Mouse (Mus musculus) forebrain, embryonic 15.5 days (tissue): Measurements from ENCODE around the gene Ahctf1. TPM values are rescaled to one million over a fixed set of nuclear protein-coding genes. Genes with fewer than 3 reads are reported as not detected.

Experiments
- ATAC-seq: fragments of 200-750 bp; cut with Nextera tagmentation; replicated peaks from 2 replicates; pipeline ENCODE4 v1.8.0; 2017; ENCODE audit warnings: mild to moderate bottlenecking, moderate TSS enrichment, moderate library complexity
- H3K27ac ChIP-seq: fragments of 300-500 bp; sonication (generic); replicated peaks from 2 replicates; pipeline ENCODE4 v1.5.1; 2015; ENCODE audit warnings: mild to moderate bottlenecking, inconsistent platforms
- H3K27me3 ChIP-seq: fragments of 300-500 bp; sonication (generic); 2 replicates; pipeline ENCODE4 v1.6.1; 2015; ENCODE audit warnings: inconsistent platforms
- H3K36me3 ChIP-seq: fragments of 300-500 bp; sonication (generic); 2 replicates; pipeline ENCODE4 v1.6.1; 2015; ENCODE audit warnings: mild to moderate bottlenecking, inconsistent platforms
- H3K4me1 ChIP-seq: fragments of 300-500 bp; sonication (generic); 2 replicates; pipeline ENCODE4 v1.6.1; 2015; ENCODE audit warnings: inconsistent platforms
- H3K4me2 ChIP-seq: fragments of 300-500 bp; sonication (generic); replicated peaks from 2 replicates; pipeline ENCODE4 v1.6.1; 2015; ENCODE audit warnings: mild to moderate bottlenecking, inconsistent platforms
- H3K4me3 ChIP-seq: fragments of 300-500 bp; sonication (generic); 2 replicates; pipeline ENCODE4 v1.5.1; 2015; ENCODE audit warnings: mild to moderate bottlenecking, inconsistent platforms
- H3K9ac ChIP-seq: fragments of 300-500 bp; sonication (generic); replicated peaks from 2 replicates; pipeline ENCODE4 v1.6.1; 2015; ENCODE audit warnings: mild to moderate bottlenecking, inconsistent platforms
- H3K9me3 ChIP-seq: fragments of 300-500 bp; sonication (generic); 2 replicates; pipeline ENCODE4 v1.6.1; 2016; ENCODE audit warnings: inconsistent platforms
- WGBS: fragments of 180-500 bp; shearing (Covaris S2); methylation state at CpG from one replicate; pipeline ENCODE4 v1.1.7; 2015; ENCODE audit warnings: mixed read lengths; 5-methylcytosine and 5-hydroxymethylcytosine counted together
- polyA plus RNA-seq: library from polyadenylated mRNA; unstranded; fragments of >200 nt; fragmentation: Nextera tagmentation; extraction: Ambion mirVana; gene quantifications from 2 replicates; pipeline ENCODE4 v1.2.1, GENCODE M21; 2015

The Ahctf1 gene
- 19.8 and 22.2 TPM in 2 replicates for polyA plus RNA-seq

- Histone ChIP-seq H3K36me3 (no peaks in the 10 kb centered on the region), H3K4me3 (peak within 1 kb of the TSS; percentile 64), H3K27me3 (no peaks in the 10 kb centered on the region), H3K9me3 (no peaks in the 10 kb centered on the region), H3K27ac (peak within 1 kb of the TSS; percentile 98), H3K4me2 (peak within 1 kb of the TSS; percentile 71), H3K9ac (peak within 1 kb of the TSS; percentile 90), H3K4me1 (peaks cover 24% of the 10 kb centered on the region)
- WGBS: under 1% methylated on average over 56 of the region's 56 CpGs
- peak; percentile 99 for ATAC-seq
These were observed at the start of gene Ahctf1 for GRCm38 (mm10) chr1:179803513-179804139. TSS of gene Ahctf1 (minus strand) at chr1:179803680.

GRCm38 (mm10) chr1:179847759-179848389 lies 44.4 kb upstream of the Ahctf1 start:
- no peak overlapping the region for H3K27ac ChIP-seq
- ATAC-seq: peak; percentile 79
- H3K36me3 ChIP-seq: no peaks in the 10 kb centered on the region
- 3% methylated on average over 20 of the region's 20 CpGs for WGBS
- H3K4me1 ChIP-seq: peaks cover 4% of the 10 kb centered on the region; the same call in 1 of the 2 replicates
- peak overlapping the region; percentile 68 for H3K4me2 ChIP-seq
- H3K9me3 ChIP-seq: no peaks in the 10 kb centered on the region
- no peaks in the 10 kb centered on the region for H3K27me3 ChIP-seq
- peak overlapping the region; percentile 56 for H3K9ac ChIP-seq
- peak overlapping the region; percentile 46 for H3K4me3 ChIP-seq

- Histone ChIP-seq H3K27ac (no peak overlapping the region), H3K36me3 (no peaks in the 10 kb centered on the region), H3K4me2 (no peak overlapping the region), H3K9me3 (no peaks in the 10 kb centered on the region), H3K4me3 (no peak overlapping the region), H3K4me1 (peaks cover 4% of the 10 kb centered on the region; the same call in 1 of the 2 replicates), H3K27me3 (no peaks in the 10 kb centered on the region), H3K9ac (no peak overlapping the region)
- no peak for ATAC-seq
- WGBS: 54% methylated on average over 7 of the region's 7 CpGs
These were observed 43.7 kb upstream of the Ahctf1 start for GRCm38 (mm10) chr1:179847173-179847572.

GRCm38 (mm10) chr1:179845832-179846499 lies 42.5 kb upstream of the Ahctf1 start:
- ATAC-seq: no peak
- Histone ChIP-seq H3K9me3 (no peaks in the 10 kb centered on the region), H3K36me3 (no peaks in the 10 kb centered on the region), H3K9ac (no peak overlapping the region), H3K4me1 (peaks cover 4% of the 10 kb centered on the region; the same call in 1 of the 2 replicates), H3K4me2 (no peak overlapping the region), H3K4me3 (no peak overlapping the region), H3K27ac (no peak overlapping the region), H3K27me3 (no peaks in the 10 kb centered on the region)
- WGBS: 83% methylated on average over 16 of the region's 16 CpGs

DNA sequence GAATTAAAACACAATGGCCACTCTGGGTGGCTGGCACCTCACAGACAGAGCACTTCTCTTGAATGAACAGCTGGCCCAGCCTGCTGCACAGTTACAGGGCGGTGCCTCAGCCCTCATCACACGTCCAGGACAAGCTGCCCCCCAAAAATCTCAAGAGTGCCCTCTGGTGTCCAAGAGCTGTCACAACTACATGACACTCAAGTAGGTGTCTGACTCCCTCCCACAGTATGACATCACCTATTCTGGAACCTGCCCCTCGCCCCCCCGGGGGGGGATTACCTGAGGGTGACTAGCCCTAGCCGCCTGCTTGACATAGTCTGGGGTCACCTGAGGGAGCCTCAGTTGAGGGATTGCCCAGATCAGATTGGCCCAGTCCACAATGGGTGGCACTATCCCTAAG lies 41.4 kb upstream of the Ahctf1 start:
- H3K9ac ChIP-seq: no peak overlapping the region
- H3K36me3 ChIP-seq: no peaks in the 10 kb centered on the region
- no peaks in the 10 kb centered on the region for H3K9me3 ChIP-seq
- H3K4me1 ChIP-seq: peaks cover 4% of the 10 kb centered on the region; the same call in 1 of the 2 replicates
- WGBS: 17% methylated on average over 5 of the region's 5 CpGs
- no peak overlapping the region for H3K27ac ChIP-seq
- H3K27me3 ChIP-seq: no peaks in the 10 kb centered on the region
- no peak overlapping the region for H3K4me3 ChIP-seq
- H3K4me2 ChIP-seq: no peak overlapping the region
- ATAC-seq: peak; percentile 61

DNA sequence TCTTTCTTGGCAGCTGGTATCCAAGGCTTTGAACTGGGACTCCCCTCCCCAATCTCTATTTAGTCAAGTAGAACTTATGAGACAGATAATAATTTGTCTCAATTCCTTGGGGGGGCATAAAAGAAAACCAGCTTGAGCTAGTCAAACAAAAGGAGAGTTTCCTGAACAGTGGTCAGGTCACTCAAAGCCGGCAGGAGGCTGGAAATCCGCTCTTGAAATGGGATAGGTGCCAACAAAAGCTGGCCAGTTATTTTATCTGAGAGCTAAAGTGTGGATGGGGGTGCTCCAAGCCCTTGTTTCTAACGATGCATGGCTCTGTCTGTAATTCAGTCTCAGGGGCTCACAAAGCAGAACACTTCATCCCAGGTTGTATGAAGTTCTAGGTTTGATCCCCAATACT lies 40.5 kb upstream of the Ahctf1 start:
- 11% methylated on average over 3 of the region's 3 CpGs for WGBS

GRCm38 (mm10) chr1:179842568-179842967 lies 39.1 kb upstream of the Ahctf1 start:
- no peak overlapping the region for H3K4me2 ChIP-seq
- WGBS: 53% methylated on average over 7 of the region's 7 CpGs
- H3K4me3 ChIP-seq: no peak overlapping the region
- no peaks in the 10 kb centered on the region for H3K9me3 ChIP-seq
- ATAC-seq: no peak
- no peaks in the 10 kb centered on the region for H3K36me3 ChIP-seq
- H3K9ac ChIP-seq: no peak overlapping the region
- no peaks in the 10 kb centered on the region for H3K4me1 ChIP-seq
- no peaks in the 10 kb centered on the region for H3K27me3 ChIP-seq
- H3K27ac ChIP-seq: no peak overlapping the region

More for the DNA sequence above, 40.5 kb upstream of the Ahctf1 start:
- no peak for ATAC-seq
- H3K9ac ChIP-seq: no peak overlapping the region
- no peak overlapping the region for H3K4me2 ChIP-seq
- H3K4me1 ChIP-seq: peaks cover 4% of the 10 kb centered on the region; the same call in 1 of the 2 replicates
- H3K4me3 ChIP-seq: no peak overlapping the region
- no peaks in the 10 kb centered on the region for H3K9me3 ChIP-seq
- H3K27ac ChIP-seq: no peak overlapping the region
- no peaks in the 10 kb centered on the region for H3K36me3 ChIP-seq
- H3K27me3 ChIP-seq: no peaks in the 10 kb centered on the region

GRCm38 (mm10) chr1:179836426-179837404 lies 33.2 kb upstream of the Ahctf1 start:
- no peaks in the 10 kb centered on the region for H3K9me3 ChIP-seq
- H3K36me3 ChIP-seq: no peaks in the 10 kb centered on the region
- ATAC-seq: no peak
- H3K4me2 ChIP-seq: no peak overlapping the region
- 96% methylated on average over 7 of the region's 7 CpGs for WGBS
- H3K9ac ChIP-seq: no peak overlapping the region
- no peaks in the 10 kb centered on the region for H3K27me3 ChIP-seq
- no peaks in the 10 kb centered on the region for H3K4me1 ChIP-seq
- H3K27ac ChIP-seq: no peak overlapping the region
- no peak overlapping the region for H3K4me3 ChIP-seq

GRCm38 (mm10) chr1:179835753-179836425 lies 32.4 kb upstream of the Ahctf1 start:
- no peaks in the 10 kb centered on the region for H3K9me3 ChIP-seq
- no peaks in the 10 kb centered on the region for H3K36me3 ChIP-seq
- H3K9ac ChIP-seq: no peak overlapping the region
- H3K4me3 ChIP-seq: no peak overlapping the region
- no peaks in the 10 kb centered on the region for H3K4me1 ChIP-seq
- WGBS: 86% methylated on average over 1 of the region's 1 CpGs
- no peaks in the 10 kb centered on the region for H3K27me3 ChIP-seq
- H3K4me2 ChIP-seq: no peak overlapping the region
- no peak overlapping the region for H3K27ac ChIP-seq
- no peak for ATAC-seq

GRCm38 (mm10) chr1:179833596-179833995 lies 30.1 kb upstream of the Ahctf1 start:
- H3K36me3 ChIP-seq: no peaks in the 10 kb centered on the region
- H3K4me3 ChIP-seq: no peak overlapping the region
- no peak overlapping the region for H3K4me2 ChIP-seq
- H3K9me3 ChIP-seq: no peaks in the 10 kb centered on the region
- H3K27me3 ChIP-seq: no peaks in the 10 kb centered on the region
- no peak overlapping the region for H3K27ac ChIP-seq
- no peak for ATAC-seq
- H3K4me1 ChIP-seq: no peaks in the 10 kb centered on the region
- WGBS: 94% methylated on average over 1 of the region's 1 CpGs
- no peak overlapping the region for H3K9ac ChIP-seq

GRCm38 (mm10) chr1:179832710-179833240 lies 29.3 kb upstream of the Ahctf1 start:
- Histone ChIP-seq H3K9ac (no peak overlapping the region), H3K27me3 (no peaks in the 10 kb centered on the region), H3K4me3 (no peak overlapping the region), H3K4me2 (no peak overlapping the region), H3K27ac (no peak overlapping the region), H3K4me1 (no peaks in the 10 kb centered on the region), H3K9me3 (no peaks in the 10 kb centered on the region), H3K36me3 (no peaks in the 10 kb centered on the region)
- WGBS: 83% methylated on average over 7 of the region's 7 CpGs
- no peak for ATAC-seq
